Mouse (Mus musculus): ENCODE measurements around the gene Gm20822. TPM values are rescaled to one million over a fixed set of nuclear protein-coding genes. Genes with fewer than 3 reads are reported as not detected.
"Not testable (repeated sequence)": the region's sequence is repeated elsewhere in the genome, so short reads cannot be mapped to it uniquely, and the experiment has no call there.

Gene Gm20822
- not detected in 2 replicates for polyA plus RNA-seq (2015; fragmentation: Nextera tagmentation; extraction: Ambion mirVana)

GRCm38 (mm10) chrY:15884671-15885070, at the start of gene Gm20822:
Gm20822 (minus strand) TSS chrY:15884771.
- not testable (repeated sequence) for H3K9ac ChIP-seq (ENCODE audit: low read depth, low read length); H3K4me2 ChIP-seq (ENCODE audit: low read length); H3K9me3 ChIP-seq (replicated peaks; ENCODE audit: low read length); H3K27ac ChIP-seq; H3K36me3 ChIP-seq (ENCODE audit: insufficient read depth, low read length); DNase-seq (ENCODE audit: low spot score); ATAC-seq (replicated peaks; ENCODE audit: low FRiP score, low read depth); H3K4me1 ChIP-seq (replicated peaks; ENCODE audit: insufficient read depth, low read length); H3K4me3 ChIP-seq (replicated peaks; ENCODE audit: low read depth, low read length); H3K27me3 ChIP-seq (ENCODE audit: insufficient read depth, low read length)
- WGBS: no CpG with 5 or more reads among the region's 3 CpGs

Measured in kidney, postnatal 0 days (tissue).